Mouse (Mus musculus) kidney, adult 2 months (tissue): Measurements from ENCODE around the gene Olfr544. TPM values are rescaled to one million over a fixed set of nuclear protein-coding genes. Genes with fewer than 3 reads are reported as not detected.

ENCODE experiments used
- DNase-seq: peaks from one replicate; pipeline ENCODE4 v3.0.0; 2021
- H3K27ac ChIP-seq: fragments of 200-500 bp; 2 replicates; pipeline ENCODE4 v1.5.1; 2012; ENCODE audit warnings: low read depth, low read length, control low read depth, inconsistent platforms; ENCODE audit not compliant: insufficient read depth
- H3K27me3 ChIP-seq: fragments of 200-500 bp; replicated peaks from 2 replicates; pipeline ENCODE4 v1.6.1; 2012; ENCODE audit warnings: mild to moderate bottlenecking, moderate library complexity, low read length, inconsistent platforms; ENCODE audit not compliant: control insufficient read depth, insufficient read depth
- H3K36me3 ChIP-seq: fragments of 200-500 bp; 2 replicates; pipeline ENCODE4 v1.6.1; 2012; ENCODE audit warnings: mild to moderate bottlenecking, moderate library complexity, low read length, inconsistent platforms; ENCODE audit not compliant: control insufficient read depth, insufficient read depth
- H3K4me1 ChIP-seq: fragments of 200-500 bp; 2 replicates; pipeline ENCODE4 v1.6.1; 2011; ENCODE audit warnings: low read length; ENCODE audit not compliant: control insufficient read depth, insufficient read depth
- H3K4me3 ChIP-seq: fragments of 200-500 bp; 2 replicates; pipeline ENCODE4 v1.5.1; 2011; ENCODE audit warnings: mild to moderate bottlenecking, low read depth, low read length, control low read depth; ENCODE audit not compliant: insufficient read depth
- CTCF ChIP-seq: fragments of 200-500 bp; conservative IDR thresholded peaks from 2 replicates; pipeline ENCODE4 v1.5.1; 2011; ENCODE audit warnings: low read depth, mild to moderate bottlenecking, control low read depth, low read length, moderate library complexity, mixed read lengths; ENCODE audit not compliant: insufficient read depth, insufficient read length
- POLR2A ChIP-seq: fragments of 200-500 bp; IDR thresholded peaks from one replicate; pipeline ENCODE4 v1.6.1; 2011; ENCODE audit warnings: low read depth, low read length, control low read depth
- WGBS: fragments of 180-500 bp; shearing (Covaris S2); methylation state at CpG from one replicate; pipeline ENCODE4 v1.1.7; 2018; 5-methylcytosine and 5-hydroxymethylcytosine counted together
- polyA plus RNA-seq: library from polyadenylated mRNA; depleted of rRNA; stranded (reverse); fragments of >200 nt; gene quantifications from 2 replicates; pipeline ENCODE4 v1.2.3, GENCODE M21; 2012

Olfr544 gene
- polyA plus RNA-seq, 1 experiment, result not detected

DNA sequence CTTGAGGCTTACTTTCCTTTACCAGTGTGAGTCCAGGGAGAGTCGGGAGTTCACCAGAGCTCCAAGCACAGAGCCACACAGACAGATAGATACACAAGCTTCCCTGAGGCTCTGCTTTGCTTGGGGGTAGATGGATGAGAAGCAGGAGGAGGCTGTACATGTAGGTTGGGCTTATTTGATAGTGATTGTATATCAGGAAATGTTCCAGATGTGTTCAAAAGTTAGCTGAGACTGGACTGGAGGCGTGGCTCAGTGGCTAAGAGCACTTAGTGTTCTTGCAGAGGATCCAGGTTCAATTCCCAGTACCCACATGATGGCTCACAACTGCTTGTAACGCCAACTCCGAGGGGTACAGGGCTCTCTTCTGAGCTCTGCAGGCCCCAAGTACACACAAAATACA lies 9.7 kb downstream of the Olfr544 start:
- no peak for DNase-seq
- WGBS, result 95% methylated on average over 4 of the region's 4 CpGs
- Histone ChIP-seq H3K27me3 (no peaks in the 10 kb centered on the region), H3K4me3 (no peak overlapping the region), H3K36me3 (no peaks in the 10 kb centered on the region), H3K4me1 (no peaks in the 10 kb centered on the region), H3K27ac (no peak overlapping the region)
- TF ChIP-seq POLR2A (no peak), CTCF (no peak)

DNA sequence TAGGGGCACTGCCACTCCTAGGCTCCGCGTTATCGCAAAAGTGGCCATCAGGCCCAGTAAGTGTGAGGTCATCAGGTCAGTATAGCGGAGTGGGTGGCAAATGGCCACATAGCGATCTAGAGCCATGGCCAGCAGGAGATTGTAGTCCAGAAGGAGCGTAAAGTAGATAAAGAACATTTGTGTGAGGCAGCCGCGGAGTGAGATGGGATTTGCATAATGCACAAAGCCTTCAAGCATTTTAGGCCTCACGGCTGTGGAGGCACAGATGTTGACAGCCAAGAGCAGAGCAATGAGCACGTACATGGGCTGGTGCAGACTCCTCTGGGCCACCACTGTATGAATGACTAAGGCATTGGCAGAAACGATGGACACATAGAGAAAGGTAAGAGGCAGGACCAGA lies 10.7 kb downstream of the Olfr544 start:
- WGBS, result 93% methylated on average over 11 of the region's 11 CpGs
- no peaks in the 10 kb centered on the region for H3K4me1 ChIP-seq
- no peaks in the 10 kb centered on the region for H3K27me3 ChIP-seq
- H3K27ac ChIP-seq, result no peak overlapping the region
- TF ChIP-seq POLR2A (no peak), CTCF (no peak)
- DNase-seq, result no peak
- H3K36me3 ChIP-seq, result no peaks in the 10 kb centered on the region
- no peak overlapping the region for H3K4me3 ChIP-seq

DNA sequence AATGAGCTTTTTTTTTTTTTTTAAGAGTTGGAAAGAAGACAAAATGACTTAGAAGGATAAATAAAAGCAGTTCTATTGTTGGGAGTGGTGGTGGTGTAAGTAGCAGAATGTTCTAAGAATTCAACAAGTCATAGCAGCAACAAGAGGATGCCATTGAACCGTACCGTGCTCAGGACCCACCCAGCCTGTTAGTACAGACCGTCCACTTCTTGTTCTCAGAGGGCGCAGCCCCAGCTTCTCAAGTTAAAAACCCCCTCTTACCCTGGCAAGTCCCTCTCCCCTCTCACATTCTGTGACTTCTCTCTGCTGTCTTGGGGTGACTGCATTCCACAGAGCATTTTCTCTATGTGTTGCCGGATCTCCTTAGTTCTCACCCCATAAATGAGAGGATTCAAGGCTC lies 11.5 kb downstream of the Olfr544 start:
- Histone ChIP-seq H3K27me3 (no peaks in the 10 kb centered on the region), H3K4me1 (no peaks in the 10 kb centered on the region), H3K4me3 (no peak overlapping the region), H3K36me3 (no peaks in the 10 kb centered on the region), H3K27ac (no peak overlapping the region)
- DNase-seq, result no peak
- 95% methylated on average over 5 of the region's 5 CpGs for WGBS
- no peak for TF ChIP-seq CTCF
- TF ChIP-seq POLR2A, result no peak

DNA sequence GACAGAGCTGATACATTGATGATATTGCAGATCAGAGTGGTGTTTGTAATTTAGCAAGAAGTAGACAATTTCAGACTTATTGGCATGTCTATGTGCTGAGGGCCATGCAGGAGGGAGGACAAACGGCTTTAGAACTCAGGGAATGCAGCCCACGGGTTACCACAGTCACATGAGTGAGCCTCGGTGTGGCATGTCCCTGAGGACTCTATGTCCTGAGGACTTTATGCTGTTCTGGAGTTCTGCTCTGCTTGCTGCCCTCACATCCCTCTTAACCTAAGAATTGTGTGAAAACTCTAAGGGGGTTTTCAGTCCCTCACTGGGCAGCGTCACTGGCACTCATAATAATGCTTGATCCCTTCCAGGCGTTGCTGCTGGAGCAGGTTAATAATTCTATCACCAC lies 15.4 kb downstream of the Olfr544 start:
- DNase-seq, result no peak
- no peaks in the 10 kb centered on the region for H3K4me1 ChIP-seq
- H3K36me3 ChIP-seq, result no peaks in the 10 kb centered on the region; the same call in 1 of the 2 replicates
- H3K27ac ChIP-seq, result no peak overlapping the region
- TF ChIP-seq CTCF (no peak), POLR2A (no peak)
- no peaks in the 10 kb centered on the region for H3K27me3 ChIP-seq
- H3K4me3 ChIP-seq, result no peak overlapping the region
- WGBS, result 22% methylated on average over 5 of the region's 5 CpGs

DNA sequence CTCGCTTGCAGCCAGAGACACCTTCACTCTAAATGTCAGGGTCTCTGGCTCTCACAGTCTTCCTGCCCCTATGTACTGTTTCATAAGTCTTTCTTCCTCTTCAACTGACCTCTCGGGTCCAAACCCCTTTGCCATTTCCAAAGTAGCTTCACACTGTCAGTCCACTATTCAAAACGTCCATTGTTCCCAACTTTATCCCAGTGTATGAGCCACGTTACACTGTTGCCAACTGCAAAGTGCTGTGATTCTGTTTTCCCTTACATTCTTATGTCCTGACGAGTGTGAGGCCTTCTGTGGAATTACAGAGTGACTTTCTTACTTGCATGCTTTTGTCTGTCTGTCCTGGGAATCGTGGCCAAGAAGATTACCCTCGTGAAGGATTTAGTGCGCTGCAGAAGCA lies 20.5 kb downstream of the Olfr544 start:
- H3K27ac ChIP-seq, result no peak overlapping the region
- TF ChIP-seq POLR2A, result no peak
- no peak for TF ChIP-seq CTCF
- no peaks in the 10 kb centered on the region for H3K4me1 ChIP-seq
- no peak overlapping the region for H3K4me3 ChIP-seq
- DNase-seq, result no peak
- peaks cover 2% of the 10 kb centered on the region for H3K36me3 ChIP-seq
- WGBS, result 94% methylated on average over 8 of the region's 8 CpGs
- H3K27me3 ChIP-seq, result no peaks in the 10 kb centered on the region

DNA sequence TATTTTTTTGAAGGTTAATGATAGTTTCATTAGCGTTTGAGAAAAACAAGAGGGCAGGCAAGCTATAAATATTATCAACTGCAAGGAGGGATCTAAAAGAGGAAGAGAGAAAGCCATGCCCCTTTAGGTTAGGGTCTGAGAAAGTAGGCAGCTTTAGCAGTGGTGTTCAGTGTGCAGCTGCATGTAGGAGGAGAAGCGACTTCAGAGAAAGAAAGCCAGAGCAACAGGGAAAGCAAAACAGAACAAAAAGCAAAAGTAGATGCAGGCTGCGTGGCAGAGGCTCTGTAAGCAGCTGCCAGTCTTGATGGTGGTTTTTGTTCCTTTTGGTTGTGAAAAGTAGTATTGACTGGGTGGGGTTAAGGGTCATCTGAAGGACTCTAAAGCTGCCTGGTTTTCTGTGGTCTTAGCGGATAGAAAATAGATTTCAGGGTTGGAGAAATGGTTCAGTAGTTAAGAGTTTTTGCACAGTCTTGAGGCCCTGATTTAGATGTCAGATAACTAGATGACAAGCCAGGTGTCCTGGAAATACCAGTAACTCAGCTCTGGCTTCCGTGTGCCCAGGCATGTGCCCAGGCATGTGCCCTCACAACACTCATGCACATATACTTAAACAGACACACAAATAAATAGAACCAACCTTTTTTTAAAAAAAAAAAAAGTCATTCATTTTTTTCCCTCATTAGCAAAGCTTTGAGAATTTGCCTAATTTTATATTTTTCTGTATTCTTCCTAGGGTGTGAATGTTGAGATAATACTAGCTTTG lies 29.3 kb downstream of the Olfr544 start:
- no peak overlapping the region for H3K4me3 ChIP-seq
- H3K27me3 ChIP-seq, result no peaks in the 10 kb centered on the region
- DNase-seq, result no peak
- no peak overlapping the region for H3K27ac ChIP-seq
- TF ChIP-seq CTCF, result no peak
- TF ChIP-seq POLR2A, result no peak
- H3K4me1 ChIP-seq, result no peaks in the 10 kb centered on the region
- H3K36me3 ChIP-seq, result peaks cover 5% of the 10 kb centered on the region
- whole genome bisulfite sequencing, result 87% methylated on average over 5 of the region's 5 CpGs

DNA sequence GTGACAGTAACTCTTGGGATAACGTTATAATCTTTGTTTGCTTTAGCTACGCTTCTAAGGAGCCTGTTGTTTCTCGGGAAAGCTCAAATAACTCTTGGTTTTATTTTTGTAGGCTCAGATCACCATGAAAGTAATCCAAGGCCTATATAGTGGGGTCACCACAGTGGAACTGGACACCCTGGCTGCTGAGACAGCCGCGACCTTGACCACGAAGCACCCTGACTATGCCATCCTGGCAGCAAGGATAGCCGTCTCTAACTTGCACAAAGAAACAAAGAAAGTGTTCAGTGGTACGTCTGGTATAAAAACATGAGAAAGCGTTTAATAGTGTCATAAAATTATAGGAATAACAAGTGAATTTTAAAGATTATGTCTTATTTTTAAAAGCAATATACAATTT lies 41.7 kb downstream of the Olfr544 start:
- 72% methylated on average over 9 of the region's 9 CpGs for WGBS
- Histone ChIP-seq H3K4me1 (no peaks in the 10 kb centered on the region), H3K36me3 (peaks cover 2% of the 10 kb centered on the region; the same call in 1 of the 2 replicates), H3K27me3 (no peaks in the 10 kb centered on the region), H3K4me3 (no peak overlapping the region), H3K27ac (no peak overlapping the region)
- no peak for TF ChIP-seq CTCF
- no peak for TF ChIP-seq POLR2A
- no peak for DNase-seq

DNA sequence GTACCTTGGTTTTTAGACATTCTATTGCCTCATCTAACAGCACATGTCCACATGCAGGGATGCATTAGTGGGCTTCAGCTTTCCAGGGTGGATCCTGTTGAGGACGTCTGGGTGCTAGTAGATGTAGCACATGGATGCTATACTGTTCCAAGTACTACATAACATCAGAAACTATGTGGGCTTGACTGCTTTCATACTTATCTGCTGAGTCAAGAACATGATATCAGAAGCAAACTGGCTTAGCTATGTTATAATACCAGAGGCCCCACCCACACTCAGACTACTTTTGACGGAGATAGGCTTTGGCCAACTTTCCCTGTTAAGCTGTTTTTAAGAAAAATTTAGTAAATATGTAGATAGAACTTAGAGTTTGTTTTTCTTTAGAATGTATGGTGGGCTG lies 43.8 kb downstream of the Olfr544 start:
- 77% methylated on average over 2 of the region's 2 CpGs for WGBS
- Histone ChIP-seq H3K36me3 (peaks cover 2% of the 10 kb centered on the region; the same call in 1 of the 2 replicates), H3K27ac (no peak overlapping the region), H3K27me3 (no peaks in the 10 kb centered on the region), H3K4me3 (no peak overlapping the region), H3K4me1 (no peaks in the 10 kb centered on the region)
- no peak for DNase-seq
- TF ChIP-seq POLR2A (no peak), CTCF (no peak)
